Mouse (Mus musculus): Measurements from ENCODE around the gene Rpl32.

Rpl32 gene

DNA sequence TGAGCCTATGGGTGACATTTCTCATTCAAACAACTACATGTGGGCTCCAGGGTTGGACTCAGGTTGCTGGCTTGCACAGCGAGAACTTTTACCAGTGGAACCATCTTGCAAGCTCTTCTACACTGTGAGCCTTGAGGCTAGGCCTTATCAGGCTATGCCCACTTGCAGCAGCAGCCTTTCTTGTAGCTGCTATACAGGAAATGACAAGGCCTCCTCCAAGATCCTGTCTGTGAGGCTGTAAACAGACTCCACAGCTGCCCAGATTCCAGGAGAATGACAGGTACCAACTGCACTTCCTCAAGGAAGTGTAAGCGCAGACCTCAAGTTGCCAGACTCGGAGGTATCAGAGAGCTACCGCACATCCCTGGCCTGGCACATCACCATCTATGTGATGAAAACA, 40.3 kb downstream of the Rpl32 start:
- in situ Hi-C loops (cut with MboI, MseI), result no loop called here

DNA sequence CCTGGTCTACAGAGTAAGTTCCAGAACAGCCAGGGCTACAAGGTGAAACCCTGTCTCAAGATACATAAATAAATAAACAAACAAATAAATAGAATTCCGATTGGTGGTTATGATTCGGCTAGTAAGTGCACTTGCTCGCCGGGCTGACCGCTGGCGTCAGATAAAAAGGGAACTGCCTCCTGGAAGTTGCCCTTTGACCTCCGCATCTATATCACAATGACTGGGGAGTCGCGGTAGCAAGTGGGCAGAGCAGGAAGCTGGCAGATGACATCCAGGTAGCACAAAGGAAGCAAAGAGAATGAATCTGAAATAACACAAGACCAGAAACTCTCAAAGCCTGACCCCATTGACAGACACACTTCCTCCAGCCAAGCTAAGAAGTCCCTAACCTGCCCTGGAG, 41.2 kb downstream of the Rpl32 start:
- in situ Hi-C loops (cut with MboI, MseI), result no loop called here

GRCm38 (mm10) chr6:115764179-115764578, 44.4 kb downstream of the Rpl32 start:
- in situ Hi-C loops (cut with MboI, MseI), result no loop called here

DNA sequence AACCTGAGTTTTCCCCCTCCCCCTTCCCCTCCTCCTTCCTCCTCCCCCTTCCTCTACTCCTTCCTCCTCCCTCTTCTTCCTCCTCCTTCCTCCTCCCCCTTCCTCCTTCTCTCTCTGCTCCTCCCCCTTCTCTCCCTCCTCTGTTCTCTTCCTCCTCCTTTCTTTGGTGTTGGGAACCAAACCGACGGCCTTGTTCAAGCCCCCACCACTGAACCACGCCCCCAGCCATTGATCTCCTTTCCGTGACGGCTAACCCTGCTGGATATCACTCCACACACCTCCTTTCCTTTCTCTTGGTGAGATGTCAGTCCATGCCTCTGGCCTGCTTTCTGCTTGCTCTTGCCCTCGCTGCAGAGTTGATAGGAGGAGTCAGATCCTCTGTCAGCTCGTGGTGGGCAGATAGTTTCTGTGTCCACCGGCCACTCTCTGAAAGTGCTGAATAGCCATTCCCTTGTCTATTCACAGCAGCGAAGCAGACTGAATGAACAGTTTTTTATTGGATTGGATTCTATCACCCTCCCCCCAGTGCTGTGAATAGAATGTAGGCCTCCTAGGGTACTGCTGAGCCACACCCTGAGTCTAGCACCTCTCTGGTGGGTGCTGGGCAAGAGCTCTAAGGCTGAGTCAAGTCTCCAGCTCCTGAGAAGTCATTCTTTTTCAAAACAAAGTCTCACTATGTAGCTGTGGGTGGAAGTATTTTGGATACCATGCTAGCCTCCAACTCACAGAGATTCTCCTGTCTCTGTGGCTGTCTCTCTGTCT, 46.4 kb downstream of the Rpl32 start, which contains the start of gene Tmem40:
Gene Tmem40 (minus strand): TSS at position 416 of the 762 bp plus-strand sequence.
- in situ Hi-C loops (cut with MboI, MseI), result no loop called here

- in situ Hi-C loops (cut with MboI, MseI), result no loop called here
These were observed 47.6 kb downstream of the Rpl32 start for GRCm38 (mm10) chr6:115760982-115761381.

- in situ Hi-C loops (cut with MboI, MseI), result no loop called here
These were observed 48.4 kb downstream of the Rpl32 start for GRCm38 (mm10) chr6:115760137-115760536.

DNA sequence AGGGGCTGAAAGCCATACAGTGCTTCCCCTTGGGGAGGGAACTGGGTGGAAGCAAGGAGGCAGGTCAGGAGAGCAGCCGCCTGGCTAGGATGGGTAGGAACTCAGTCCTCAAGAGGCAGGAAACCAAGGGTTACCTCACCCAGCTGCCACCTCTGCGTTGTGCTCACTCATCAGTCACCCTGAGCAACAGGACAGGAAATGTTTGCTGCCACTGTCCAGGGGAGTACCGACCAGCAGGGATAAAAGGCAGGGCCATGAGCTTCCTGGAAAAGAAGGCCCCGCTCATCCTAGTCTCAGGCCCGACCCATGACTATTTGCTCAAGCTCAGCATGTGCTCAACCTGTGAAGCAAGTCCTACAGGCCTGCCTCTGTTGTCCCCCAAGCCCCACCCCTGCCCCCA, 49.1 kb downstream of the Rpl32 start:
- in situ Hi-C loops (cut with MboI, MseI), result no loop called here

DNA sequence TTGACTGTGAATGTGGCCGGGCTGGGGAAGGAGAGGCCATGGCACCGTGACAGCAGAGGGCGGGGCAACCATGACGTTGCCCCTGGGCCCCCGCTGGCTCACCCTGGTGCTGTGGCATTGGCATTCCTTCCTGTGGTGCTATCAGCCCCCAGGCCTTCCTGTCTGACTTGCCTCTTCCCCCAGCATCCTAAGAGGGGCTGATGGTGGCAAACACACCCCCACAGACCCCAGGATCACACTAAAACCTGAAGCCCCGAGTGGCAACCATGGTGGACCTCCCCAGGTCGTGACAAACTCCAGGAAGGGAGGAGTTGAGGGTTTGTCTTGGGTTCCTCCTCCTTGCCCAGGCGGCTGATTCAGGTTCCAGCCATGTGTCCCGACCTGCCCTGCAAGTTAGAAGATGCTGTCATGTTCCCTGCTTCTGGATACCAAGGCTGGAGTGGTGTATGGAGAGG, 49.5 kb downstream of the Rpl32 start:
- in situ Hi-C loops (cut with MboI, MseI), result no loop called here

- in situ Hi-C loops (cut with MboI, MseI), result no loop called here
These were observed 53.0 kb downstream of the Rpl32 start for GRCm38 (mm10) chr6:115755536-115755935.

All from regulatory T cell (primary cell).